Mouse (Mus musculus) megakaryocyte, embryonic 14.5 days (primary cell): ENCODE results near the gene Gtpbp8.

Source experiments
- FLI1 ChIP-seq: IDR thresholded peaks from 2 replicates; pipeline ENCODE4 v1.6.1; 2012; ENCODE audit warnings: low read length, inconsistent platforms, mixed read lengths
- GATA1 ChIP-seq: IDR thresholded peaks from 3 replicates; pipeline ENCODE4 v1.6.1; 2012; ENCODE audit warnings: mixed read lengths, low read length, inconsistent platforms, borderline replicate concordance

DNA sequence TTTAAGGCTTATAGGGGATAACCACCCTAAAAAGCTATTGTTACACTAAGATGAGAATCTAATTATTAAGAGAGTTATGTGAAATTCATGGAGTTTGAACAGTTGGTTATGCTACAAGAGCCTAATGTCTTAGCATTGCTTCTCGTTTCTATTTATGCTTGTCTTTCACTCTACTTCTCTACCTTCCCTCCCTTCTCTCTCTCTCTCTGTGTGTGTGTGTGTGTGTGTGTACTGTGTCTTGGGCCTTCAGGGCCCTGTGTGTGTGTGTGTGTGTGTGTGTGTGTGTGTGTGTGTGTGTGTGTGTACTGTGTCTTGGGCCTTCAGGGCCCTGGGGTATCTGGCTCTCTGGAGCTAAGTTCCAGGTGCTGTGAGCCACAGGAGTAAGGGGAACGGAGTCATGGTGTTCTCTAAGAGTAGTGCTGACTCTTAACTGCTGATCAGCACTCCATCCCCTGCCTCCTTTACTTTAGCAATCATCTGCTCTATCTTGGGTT lies 29.0 kb downstream of the Gtpbp8 start:
- TF ChIP-seq GATA1 (no peak), FLI1 (no peak)
